Mouse (Mus musculus): Measurements from ENCODE around the gene Dtx1. TPM values are rescaled to one million over a fixed set of nuclear protein-coding genes. Genes with fewer than 3 reads are reported as not detected.
A peak's percentile ranks its signal among the peaks of the same experiment; 100 is the strongest.

Dtx1 gene
- polyA plus RNA-seq, 1 experiment from 2014 or later, result 0.74 TPM

GRCm38 (mm10) chr5:120721005-120721404, 9.3 kb upstream of the Dtx1 start:
- Histone ChIP-seq H3K4me2 (no peak overlapping the region), H3K9me3 (peaks cover 5% of the 10 kb centered on the region; the same call in 1 of the 2 replicates), H3K4me1 (no peaks in the 10 kb centered on the region), H3K36me3 (no peaks in the 10 kb centered on the region), H3K9ac (no peak overlapping the region), H3K27me3 (replicated peaks) (peaks cover 26% of the 10 kb centered on the region), H3K4me3 (no peak overlapping the region), H3K27ac (replicated peaks) (no peak overlapping the region)
- ATAC-seq (ENCODE audit: extremely low read depth, insufficient number of reproducible peaks, low FRiP score, low TSS enrichment), result no peak
- WGBS, result 53% methylated on average over 7 of the region's 7 CpGs

GRCm38 (mm10) chr5:120718600-120719378, 7.1 kb upstream of the Dtx1 start:
- ATAC-seq (ENCODE audit: extremely low read depth, insufficient number of reproducible peaks, low FRiP score, low TSS enrichment), result 0 out of 2 replicates have a peak, but pooled peaks have one; percentile 7
- Histone ChIP-seq H3K27me3 (replicated peaks) (peaks cover 39% of the 10 kb centered on the region), H3K9ac (no peak overlapping the region), H3K4me2 (no peak overlapping the region), H3K9me3 (peaks cover 5% of the 10 kb centered on the region; the same call in 1 of the 2 replicates), H3K4me1 (peaks cover 6% of the 10 kb centered on the region; the same call in 1 of the 2 replicates), H3K27ac (replicated peaks) (no peak overlapping the region), H3K36me3 (no peaks in the 10 kb centered on the region), H3K4me3 (no peak overlapping the region)
- 44% methylated on average over 15 of the region's 15 CpGs for WGBS

DNA sequence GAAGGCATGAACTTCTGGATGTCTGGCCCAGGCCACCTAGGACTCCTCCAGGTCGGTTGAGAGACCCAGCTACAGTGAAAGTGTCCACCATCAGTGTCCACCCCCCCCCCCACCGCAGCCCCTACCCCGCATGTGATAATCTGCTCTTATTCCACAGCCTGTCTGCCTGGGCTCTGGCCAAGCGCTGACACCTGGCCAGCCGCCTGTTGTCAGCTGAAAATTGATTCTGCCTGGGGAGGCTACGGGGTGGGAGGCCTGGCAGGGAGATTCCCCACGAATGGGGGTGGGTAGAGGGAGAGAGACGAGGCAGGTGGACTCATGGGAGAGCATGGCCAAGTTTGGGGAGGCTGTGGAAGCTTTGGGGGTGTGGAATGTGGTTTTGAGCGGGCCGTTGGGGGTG, 5.4 kb upstream of the Dtx1 start:
- no peak for ATAC-seq (ENCODE audit: extremely low read depth, insufficient number of reproducible peaks, low FRiP score, low TSS enrichment)
- H3K27ac ChIP-seq (replicated peaks), result no peak overlapping the region
- WGBS, result 49% methylated on average over 10 of the region's 10 CpGs

GRCm38 (mm10) chr5:120714314-120714713, 2.6 kb upstream of the Dtx1 start:
- H3K4me1 ChIP-seq, result peaks cover 23% of the 10 kb centered on the region
- peak overlapping the region; percentile 28 for H3K4me2 ChIP-seq
- no peaks in the 10 kb centered on the region for H3K36me3 ChIP-seq
- no peaks in the 10 kb centered on the region for H3K9me3 ChIP-seq
- H3K4me3 ChIP-seq, result no peak overlapping the region
- H3K9ac ChIP-seq, result no peak overlapping the region
- ATAC-seq (ENCODE audit: extremely low read depth, insufficient number of reproducible peaks, low FRiP score, low TSS enrichment), result no peak
- no peak overlapping the region for H3K27ac ChIP-seq (replicated peaks)
- WGBS, result 4% methylated on average over 16 of the region's 16 CpGs
- H3K27me3 ChIP-seq (replicated peaks), result peaks cover 76% of the 10 kb centered on the region

More for the DNA sequence above, 5.4 kb upstream of the Dtx1 start:
- peaks cover 6% of the 10 kb centered on the region; the same call in 1 of the 2 replicates for H3K4me1 ChIP-seq
- no peaks in the 10 kb centered on the region for H3K36me3 ChIP-seq
- H3K27me3 ChIP-seq (replicated peaks), result peaks cover 48% of the 10 kb centered on the region
- H3K9ac ChIP-seq, result no peak overlapping the region
- peaks cover 5% of the 10 kb centered on the region; the same call in 1 of the 2 replicates for H3K9me3 ChIP-seq
- H3K4me3 ChIP-seq, result no peak overlapping the region
- H3K4me2 ChIP-seq, result no peak overlapping the region

GRCm38 (mm10) chr5:120712721-120713120, 994 bp upstream of the Dtx1 start:
- Histone ChIP-seq H3K9me3 (no peaks in the 10 kb centered on the region), H3K27ac (replicated peaks) (no peak overlapping the region), H3K4me1 (peaks cover 23% of the 10 kb centered on the region), H3K9ac (no peak overlapping the region), H3K27me3 (replicated peaks) (peaks cover 92% of the 10 kb centered on the region), H3K36me3 (no peaks in the 10 kb centered on the region), H3K4me2 (no peak overlapping the region), H3K4me3 (no peak overlapping the region)
- ATAC-seq (ENCODE audit: extremely low read depth, insufficient number of reproducible peaks, low FRiP score, low TSS enrichment), result no peak
- WGBS, result 66% methylated on average over 8 of the region's 8 CpGs

DNA sequence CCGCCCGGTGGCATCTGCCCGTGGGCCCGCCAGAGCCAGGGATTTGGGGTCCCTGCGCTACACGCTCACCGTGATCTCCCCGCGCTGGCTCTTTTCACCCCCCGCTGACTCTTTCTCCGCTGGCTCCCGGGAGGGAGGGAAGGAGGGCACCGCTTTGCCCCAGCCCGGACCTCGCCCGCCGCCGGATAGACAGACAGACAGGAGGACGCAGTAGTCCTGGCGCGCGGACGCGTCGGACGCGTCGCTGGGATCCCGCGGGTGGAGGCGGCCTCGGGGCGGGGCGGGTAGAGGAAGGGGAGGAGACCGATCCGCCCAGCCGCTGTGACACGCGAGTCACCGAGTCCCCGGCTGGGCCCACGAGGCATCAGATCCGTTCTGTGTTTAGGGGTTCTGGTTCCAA, 311 bp downstream of the Dtx1 start:
- ATAC-seq (ENCODE audit: extremely low read depth, insufficient number of reproducible peaks, low FRiP score, low TSS enrichment), result no peak
- WGBS, result 3% methylated on average over 38 of the region's 43 CpGs
- H3K9me3 ChIP-seq, result no peaks in the 10 kb centered on the region
- peak overlapping the region; percentile 74 for H3K4me2 ChIP-seq
- peak overlapping the region; percentile 68 for H3K9ac ChIP-seq
- H3K36me3 ChIP-seq, result no peaks in the 10 kb centered on the region
- H3K27ac ChIP-seq (replicated peaks), result no peak overlapping the region
- H3K4me1 ChIP-seq, result peaks cover 27% of the 10 kb centered on the region
- H3K4me3 ChIP-seq, result peak overlapping the region; percentile 52
- peaks cover 99% of the 10 kb centered on the region for H3K27me3 ChIP-seq (replicated peaks)

GRCm38 (mm10) chr5:120710826-120711248, 890 bp downstream of the Dtx1 start:
- no peak for ATAC-seq (ENCODE audit: extremely low read depth, insufficient number of reproducible peaks, low FRiP score, low TSS enrichment)
- no peaks in the 10 kb centered on the region for H3K9me3 ChIP-seq
- H3K27me3 ChIP-seq (replicated peaks), result peaks cover 99% of the 10 kb centered on the region
- peak overlapping the region; percentile 74 for H3K4me2 ChIP-seq
- peaks cover 26% of the 10 kb centered on the region for H3K4me1 ChIP-seq
- no peak overlapping the region for H3K27ac ChIP-seq (replicated peaks)
- peak overlapping the region; percentile 52 for H3K4me3 ChIP-seq
- H3K9ac ChIP-seq, result peak overlapping the region; percentile 68
- no peaks in the 10 kb centered on the region for H3K36me3 ChIP-seq
- 2% methylated on average over 25 of the region's 34 CpGs for WGBS

DNA sequence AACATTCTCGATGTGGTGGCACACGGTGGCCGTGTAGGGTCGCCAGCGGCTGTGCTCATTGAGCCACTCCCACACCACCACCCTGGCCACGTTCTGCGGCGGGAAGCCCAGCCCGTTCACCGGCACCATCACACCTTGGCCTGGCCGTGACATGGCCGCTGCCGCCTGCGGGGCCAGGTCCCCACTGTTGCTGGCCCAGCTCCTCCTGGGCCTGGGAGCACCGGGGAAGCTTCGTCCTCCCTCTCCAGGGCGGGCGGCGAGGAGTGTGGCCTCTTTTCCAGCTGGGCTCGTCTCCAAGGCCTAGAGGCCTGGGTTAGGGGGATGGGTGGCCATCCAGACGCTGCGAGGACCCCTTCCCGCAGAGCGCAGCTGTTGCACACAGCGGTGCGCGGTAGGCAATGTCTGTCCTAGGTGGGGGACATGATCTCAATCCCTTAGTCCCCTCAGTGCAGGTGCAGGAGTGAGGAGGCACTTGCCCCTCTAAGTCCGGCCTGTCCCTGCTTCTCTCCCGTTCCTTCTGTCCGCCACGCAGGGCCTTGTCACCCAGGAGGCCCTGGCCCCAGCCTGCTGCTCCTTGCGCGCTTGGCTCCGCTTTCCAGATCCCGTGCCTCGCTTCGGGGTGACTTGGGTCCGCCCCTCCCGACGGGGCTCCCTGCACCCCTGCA, 1.4 kb downstream of the Dtx1 start:
- WGBS, result 3% methylated on average over 40 of the region's 40 CpGs
- H3K4me2 ChIP-seq, result peak overlapping the region; percentile 74
- H3K27me3 ChIP-seq (replicated peaks), result peaks cover 100% of the 10 kb centered on the region
- H3K9me3 ChIP-seq, result no peaks in the 10 kb centered on the region
- H3K4me3 ChIP-seq, result peak overlapping the region; percentile 52
- H3K9ac ChIP-seq, result peak overlapping the region; percentile 68
- H3K36me3 ChIP-seq, result no peaks in the 10 kb centered on the region
- H3K27ac ChIP-seq (replicated peaks), result no peak overlapping the region
- ATAC-seq (ENCODE audit: extremely low read depth, insufficient number of reproducible peaks, low FRiP score, low TSS enrichment), result no peak
- H3K4me1 ChIP-seq, result peaks cover 21% of the 10 kb centered on the region

GRCm38 (mm10) chr5:120706976-120707375, 4.8 kb downstream of the Dtx1 start:
- 43% methylated on average over 13 of the region's 13 CpGs for WGBS
- H3K4me3 ChIP-seq, result peak overlapping the region; percentile 5; the same call in 1 of the 2 replicates
- no peaks in the 10 kb centered on the region for H3K36me3 ChIP-seq
- H3K4me2 ChIP-seq, result peak overlapping the region; percentile 47
- H3K27me3 ChIP-seq (replicated peaks), result peaks cover 100% of the 10 kb centered on the region
- peaks cover 21% of the 10 kb centered on the region for H3K4me1 ChIP-seq
- H3K9me3 ChIP-seq, result no peaks in the 10 kb centered on the region
- ATAC-seq (ENCODE audit: extremely low read depth, insufficient number of reproducible peaks, low FRiP score, low TSS enrichment), result no peak
- H3K9ac ChIP-seq, result no peak overlapping the region
- H3K27ac ChIP-seq (replicated peaks), result no peak overlapping the region

DNA sequence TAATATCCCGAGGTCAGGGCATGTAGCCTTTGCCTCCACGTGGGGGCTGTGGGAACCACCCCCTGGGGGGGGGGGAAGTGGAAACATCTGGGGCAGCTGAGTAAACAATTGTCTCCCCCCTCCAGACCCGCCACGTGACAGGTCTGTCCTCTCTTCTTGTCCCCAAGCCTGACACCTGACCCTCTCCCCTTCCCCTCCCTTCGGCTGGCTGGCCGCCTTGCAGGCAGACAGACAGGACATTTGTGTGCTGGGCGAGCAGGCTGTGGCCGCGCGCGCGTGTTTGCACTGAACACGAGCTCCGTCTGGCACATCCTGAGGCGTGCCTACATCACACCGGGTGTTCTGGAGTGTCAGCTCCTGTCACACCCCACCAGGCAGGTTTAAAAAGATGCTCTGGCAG, 5.2 kb downstream of the Dtx1 start:
- ATAC-seq (ENCODE audit: extremely low read depth, insufficient number of reproducible peaks, low FRiP score, low TSS enrichment), result no peak
- peaks cover 100% of the 10 kb centered on the region for H3K27me3 ChIP-seq (replicated peaks)
- no peak overlapping the region for H3K9ac ChIP-seq
- H3K27ac ChIP-seq (replicated peaks), result no peak overlapping the region
- H3K4me1 ChIP-seq, result peaks cover 21% of the 10 kb centered on the region
- WGBS, result 4% methylated on average over 16 of the region's 16 CpGs
- peak overlapping the region; percentile 5; the same call in 1 of the 2 replicates for H3K4me3 ChIP-seq
- H3K36me3 ChIP-seq, result no peaks in the 10 kb centered on the region
- H3K9me3 ChIP-seq, result no peaks in the 10 kb centered on the region
- H3K4me2 ChIP-seq, result peak overlapping the region; percentile 47

DNA sequence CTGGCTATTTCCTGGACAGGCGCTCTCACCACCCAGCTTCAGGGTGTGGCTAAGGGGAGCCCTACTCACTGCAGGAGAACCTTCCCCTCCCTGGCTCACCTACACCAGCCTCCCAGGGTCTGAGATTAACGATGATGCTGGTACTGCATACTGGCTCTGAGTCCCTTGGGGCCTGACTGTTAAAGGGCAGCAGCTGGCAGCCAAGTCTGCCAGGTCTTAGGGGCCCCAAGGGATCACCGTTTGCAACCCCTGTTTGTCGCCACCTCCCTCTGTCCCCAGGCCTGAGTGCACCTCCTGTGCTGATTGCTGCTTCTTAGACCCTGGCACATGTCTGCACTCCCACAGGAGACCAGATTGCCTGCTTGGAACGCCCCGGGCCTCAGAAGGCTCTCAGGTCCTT, 7.3 kb downstream of the Dtx1 start:
- H3K4me3 ChIP-seq, result no peak overlapping the region
- H3K36me3 ChIP-seq, result no peaks in the 10 kb centered on the region
- ATAC-seq (ENCODE audit: extremely low read depth, insufficient number of reproducible peaks, low FRiP score, low TSS enrichment), result no peak
- no peaks in the 10 kb centered on the region for H3K9me3 ChIP-seq
- H3K4me2 ChIP-seq, result no peak overlapping the region
- no peak overlapping the region for H3K9ac ChIP-seq
- 41% methylated on average over 6 of the region's 6 CpGs for WGBS
- H3K27me3 ChIP-seq (replicated peaks), result peaks cover 100% of the 10 kb centered on the region
- H3K4me1 ChIP-seq, result 0 out of 2 replicates have a peak, but pooled peaks cover 4% of the 10 kb centered on the region
- no peak overlapping the region for H3K27ac ChIP-seq (replicated peaks)
